Mouse (Mus musculus) spleen, embryonic (tissue): Measurements from ENCODE around the gene Nelfcd.

ENCODE experiments used
- CTCF ChIA-PET: fragments of 350-600 bp; sonication (Branson Sonifier 250); formaldehyde crosslinking; loops from one replicate; lab custom pipeline; 2022; lab: Charles Lee

Gene Nelfcd

DNA sequence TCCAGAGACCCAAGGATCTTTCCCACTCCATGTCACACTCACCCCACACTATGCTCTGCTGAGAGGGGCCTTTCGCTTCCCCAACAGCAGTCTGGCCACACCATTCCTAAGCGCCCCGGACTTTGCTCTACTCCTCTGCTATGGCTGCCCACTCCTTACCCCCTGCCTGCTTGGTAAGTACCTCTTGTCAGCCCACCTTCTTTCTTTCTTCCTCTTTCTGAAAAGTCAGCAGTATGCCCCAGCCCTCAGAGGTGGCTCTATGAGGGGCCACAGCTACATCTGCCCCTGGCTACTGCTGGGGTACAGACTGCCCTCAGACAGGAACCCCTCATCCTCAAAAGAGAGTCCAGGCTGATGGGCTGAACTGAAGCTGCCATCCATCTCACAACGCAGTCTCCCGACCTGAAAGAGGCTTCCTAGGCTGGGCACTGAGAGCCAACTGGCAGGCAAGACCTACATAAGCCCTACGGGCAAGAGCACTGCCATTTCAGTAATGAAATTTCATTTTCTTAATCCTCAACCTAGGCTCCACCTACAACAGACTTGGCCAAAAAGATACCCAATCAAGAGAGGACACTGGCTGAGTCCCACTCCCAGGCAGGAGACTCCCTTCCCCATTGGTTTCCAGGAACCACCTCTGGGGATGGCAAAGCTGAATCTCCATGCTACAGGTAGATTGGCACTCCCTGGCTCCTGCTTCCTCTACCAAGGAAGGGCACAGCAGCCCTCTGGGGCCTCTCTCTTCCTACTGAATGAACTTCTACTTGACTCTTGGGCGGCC is 21.5 kb downstream of the Nelfcd start:
- CTCF ChIA-PET, result interaction anchor here (0.6 kb wide), 1 partner anchor 108 kb away, joined by 3 read pairs; no protein-coding TSS in a partner anchor

DNA sequence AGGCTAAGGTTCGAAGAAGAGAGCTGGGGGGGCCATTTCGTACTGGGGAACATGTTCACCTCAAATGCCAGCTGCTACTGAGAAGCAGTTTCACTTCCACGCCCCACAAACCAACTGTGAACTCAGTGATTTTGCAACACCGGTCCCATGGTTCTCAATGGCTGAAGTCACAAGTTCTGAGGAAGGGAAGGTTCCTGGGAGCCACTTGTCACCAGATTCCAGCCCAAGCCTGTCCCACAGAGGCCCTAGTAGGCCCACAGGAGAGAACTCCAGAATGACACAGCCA is 22.0 kb downstream of the Nelfcd start:
- CTCF ChIA-PET, result interaction anchor here (0.6 kb wide), 1 partner anchor 108 kb away, joined by 3 read pairs; no protein-coding TSS in a partner anchor

- CTCF ChIA-PET, result no interaction called here
These were observed 22.6 kb downstream of the Nelfcd start for GRCm38 (mm10) chr2:174438181-174438580.

- CTCF ChIA-PET, result no interaction called here
These were observed 23.3 kb downstream of the Nelfcd start, which contains the start of gene Ctsz for GRCm38 (mm10) chr2:174438737-174439449. Gene Ctsz, minus strand, starts transcription at chr2:174439039.

GRCm38 (mm10) chr2:174439450-174439838 is 23.8 kb downstream of the Nelfcd start:
- CTCF ChIA-PET, result no interaction called here

DNA sequence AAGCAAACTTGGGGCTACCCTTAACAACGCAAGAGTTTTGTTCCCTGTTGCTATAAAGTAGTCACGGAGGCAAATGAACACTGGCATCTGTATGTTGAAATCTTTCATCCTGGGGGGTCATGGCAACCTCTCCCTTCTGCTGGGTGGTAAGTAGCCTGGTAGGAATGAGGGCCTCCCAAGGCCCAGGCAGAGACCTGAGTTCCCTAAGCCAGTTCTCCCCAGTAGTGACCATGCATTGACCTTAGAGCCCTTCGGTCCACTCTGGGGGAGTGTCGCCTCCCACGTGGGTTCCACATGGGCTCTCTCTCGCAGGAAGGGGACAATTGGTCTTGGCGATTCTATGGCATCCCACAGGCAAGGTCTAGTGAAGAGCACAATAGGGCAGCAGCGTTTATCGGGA is 24.4 kb downstream of the Nelfcd start:
- CTCF ChIA-PET, result interaction anchor here (0.7 kb wide), 1 partner anchor 60 kb away, joined by 5 read pairs; no protein-coding TSS in a partner anchor

DNA sequence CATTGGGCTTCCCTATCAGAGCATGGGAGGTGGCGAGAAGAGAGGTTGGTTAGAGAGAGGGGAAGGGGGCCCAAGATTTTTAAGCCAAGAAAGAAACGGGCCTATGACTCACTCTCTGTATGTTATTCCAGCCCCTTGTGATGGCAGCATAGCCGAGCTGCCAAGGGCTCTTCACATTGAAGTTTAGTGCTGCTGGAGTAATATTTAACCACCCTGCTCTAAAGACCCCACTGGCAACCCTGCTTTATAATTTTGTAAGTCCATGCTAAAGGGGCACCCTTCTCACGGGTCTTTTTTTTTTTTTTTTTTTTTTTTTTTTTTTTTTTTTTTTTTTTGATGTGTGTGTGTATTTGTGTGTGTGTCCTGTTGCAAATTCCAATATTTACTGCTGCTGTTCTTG is 26.3 kb downstream of the Nelfcd start:
- CTCF ChIA-PET, result no interaction called here

DNA sequence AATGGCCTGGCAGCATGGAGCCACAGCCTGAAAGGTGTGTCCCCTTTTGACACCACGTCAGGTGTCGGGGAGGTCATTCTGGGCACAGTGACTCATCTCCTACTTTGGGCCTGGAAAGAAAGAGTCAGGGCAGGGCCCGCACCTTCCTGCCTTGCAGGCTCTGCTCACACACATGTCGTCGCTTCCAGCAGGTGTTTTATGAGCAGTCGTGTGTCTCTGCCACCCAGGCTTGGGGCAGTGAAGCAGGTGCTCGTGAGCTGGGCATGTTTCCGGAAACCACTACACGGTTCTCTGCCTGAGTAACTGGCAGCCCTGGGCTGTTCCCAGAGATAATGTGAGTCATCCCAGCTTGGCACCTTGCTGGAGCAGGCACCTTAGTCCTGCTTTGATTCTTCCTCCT is 26.9 kb downstream of the Nelfcd start:
- CTCF ChIA-PET, result no interaction called here

GRCm38 (mm10) chr2:174443046-174443445 is 27.4 kb downstream of the Nelfcd start:
- CTCF ChIA-PET, result no interaction called here

DNA sequence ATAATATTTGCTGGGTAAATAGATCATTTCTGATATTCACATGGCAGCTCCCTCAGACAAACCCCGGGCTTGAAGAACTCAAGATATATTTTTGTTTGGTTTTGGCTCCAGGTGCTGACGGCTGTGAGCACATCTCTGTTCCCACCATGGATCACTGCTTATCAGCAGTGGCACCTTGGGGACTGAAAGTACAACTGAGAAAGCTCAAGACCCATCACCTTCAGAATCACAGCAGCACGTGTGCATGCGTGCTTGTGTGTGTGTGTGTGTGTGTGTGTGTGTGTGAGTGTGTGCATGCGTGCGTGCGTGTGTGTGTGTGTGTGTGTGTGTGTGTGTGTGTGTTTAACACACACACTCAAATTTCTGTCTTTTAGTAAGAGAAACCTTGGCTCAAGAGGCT is 28.8 kb downstream of the Nelfcd start:
- CTCF ChIA-PET, result interaction anchor here (0.8 kb wide), 1 partner anchor 376 kb away, joined by 11 read pairs; no protein-coding TSS in a partner anchor

- CTCF ChIA-PET, result interaction anchor here (0.6 to 0.8 kb wide), 3 partner anchors 51 to 375 kb away, joined by 11 to 19 read pairs (median 16); no protein-coding TSS in a partner anchor
These were observed 29.4 kb downstream of the Nelfcd start for GRCm38 (mm10) chr2:174445018-174445417.

DNA sequence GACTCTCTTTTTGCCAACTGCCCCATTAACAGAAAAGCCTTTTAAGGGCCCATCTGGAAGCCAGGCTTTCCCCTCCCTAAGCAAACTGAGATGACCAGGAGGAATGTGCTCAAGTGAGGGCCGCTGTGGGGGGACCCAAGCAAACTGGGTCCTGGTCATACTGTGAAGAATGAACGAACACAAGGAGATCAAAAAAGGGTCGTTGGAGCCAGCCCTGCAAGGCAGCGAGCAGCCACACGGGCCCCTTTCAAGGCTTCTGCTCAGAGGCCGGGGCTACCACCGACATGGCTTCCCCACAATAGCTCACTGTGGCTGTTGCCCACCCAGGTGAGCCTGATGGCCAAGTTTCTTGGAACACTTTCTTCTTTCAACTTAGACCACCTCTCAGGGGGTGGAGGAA is 30.9 kb downstream of the Nelfcd start:
- CTCF ChIA-PET, result no interaction called here

DNA sequence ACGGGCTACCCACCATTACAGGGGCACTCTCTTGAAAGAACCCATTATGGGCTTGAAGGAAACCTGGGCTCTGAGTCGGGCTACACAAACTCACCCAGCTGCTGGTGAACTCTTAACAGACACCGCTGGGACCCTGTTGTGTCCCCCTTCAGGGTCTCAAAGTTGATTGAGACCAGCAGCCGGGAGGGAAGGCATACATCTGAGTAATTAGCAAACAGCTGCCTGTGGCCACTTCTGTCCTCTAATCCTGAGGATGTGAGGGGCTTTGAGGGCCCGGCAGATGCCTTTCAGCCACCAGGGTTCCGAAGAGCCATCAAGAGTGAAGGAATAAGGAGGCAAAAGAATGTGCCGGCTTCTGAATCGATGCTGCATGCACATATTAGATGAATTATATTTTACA is 31.3 kb downstream of the Nelfcd start:
- CTCF ChIA-PET, result no interaction called here

- CTCF ChIA-PET, result no interaction called here
These were observed 32.8 kb downstream of the Nelfcd start for GRCm38 (mm10) chr2:174448405-174448804.

DNA sequence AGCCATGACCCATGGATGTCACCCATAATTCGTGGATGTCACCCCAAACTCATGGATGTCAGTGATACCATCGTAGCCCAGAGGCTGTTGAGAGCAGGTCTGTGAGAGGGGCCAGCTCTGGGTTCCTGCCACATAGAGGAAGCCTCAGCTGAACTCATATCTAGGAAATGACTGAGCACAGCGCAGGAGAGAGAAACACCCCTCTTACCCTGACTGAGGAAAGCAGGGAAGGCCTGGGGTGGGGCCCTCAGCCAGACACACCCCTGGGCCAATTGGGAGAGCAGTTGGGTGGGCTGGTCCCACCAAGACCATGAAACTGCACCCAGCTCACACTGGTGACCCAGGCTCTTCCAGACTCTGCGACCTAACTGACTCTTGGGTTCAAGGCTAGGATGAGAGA is 34.7 kb downstream of the Nelfcd start, which contains the start of gene Tubb1:
Gene Tubb1 (plus strand): TSS at position 343 of the 400 bp plus-strand sequence.
- CTCF ChIA-PET, result no interaction called here

- CTCF ChIA-PET, result interaction anchor here (0.5 kb wide), 1 partner anchor 398 kb away, joined by 3 read pairs; no protein-coding TSS in a partner anchor
These were observed 38.1 kb downstream of the Nelfcd start for GRCm38 (mm10) chr2:174453681-174454080.

DNA sequence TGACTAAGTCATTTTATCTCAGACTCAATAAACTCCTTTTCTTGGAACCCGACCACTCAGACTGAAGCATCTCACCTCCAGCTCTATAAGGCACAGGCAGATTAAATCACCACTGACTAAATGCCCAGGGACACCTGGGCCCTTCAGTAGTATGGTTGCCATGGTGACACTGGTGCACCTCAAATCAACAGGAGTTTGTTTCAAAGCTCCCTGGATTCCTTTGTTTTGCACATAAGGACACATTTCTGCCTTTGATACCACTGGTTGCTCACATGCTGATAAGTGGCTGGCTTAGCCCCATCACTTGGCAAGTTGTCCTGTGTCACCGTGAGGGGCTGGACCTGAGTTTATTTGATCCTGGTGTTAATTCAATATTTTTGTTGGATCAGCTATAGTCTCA is 43.8 kb downstream of the Nelfcd start:
- CTCF ChIA-PET, result no interaction called here

DNA sequence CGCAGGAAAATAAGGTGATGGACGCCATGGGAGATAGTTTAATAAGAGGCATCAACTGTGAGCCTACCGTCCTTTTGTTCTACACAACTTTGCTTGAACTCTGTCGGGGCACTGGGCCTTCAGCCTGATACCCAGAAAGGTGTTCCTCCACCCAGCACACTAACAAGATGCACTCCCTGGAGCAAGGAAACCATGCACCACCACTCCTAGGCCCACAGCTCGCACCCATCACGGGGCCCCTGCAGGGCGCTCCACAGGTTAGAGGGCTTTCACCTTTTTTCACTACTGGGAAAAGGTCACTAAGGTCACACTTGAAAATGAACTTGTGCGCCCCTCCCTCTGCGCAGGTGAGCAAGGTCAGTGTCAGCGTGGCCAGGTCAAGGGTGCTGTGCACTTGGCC is 47.8 kb downstream of the Nelfcd start:
- CTCF ChIA-PET, result no interaction called here

GRCm38 (mm10) chr2:174463789-174464523 is 48.4 kb downstream of the Nelfcd start, which contains the start of gene Atp5e:
Gene Atp5e, minus strand, starts transcription at chr2:174464105.
- CTCF ChIA-PET, result no interaction called here

DNA sequence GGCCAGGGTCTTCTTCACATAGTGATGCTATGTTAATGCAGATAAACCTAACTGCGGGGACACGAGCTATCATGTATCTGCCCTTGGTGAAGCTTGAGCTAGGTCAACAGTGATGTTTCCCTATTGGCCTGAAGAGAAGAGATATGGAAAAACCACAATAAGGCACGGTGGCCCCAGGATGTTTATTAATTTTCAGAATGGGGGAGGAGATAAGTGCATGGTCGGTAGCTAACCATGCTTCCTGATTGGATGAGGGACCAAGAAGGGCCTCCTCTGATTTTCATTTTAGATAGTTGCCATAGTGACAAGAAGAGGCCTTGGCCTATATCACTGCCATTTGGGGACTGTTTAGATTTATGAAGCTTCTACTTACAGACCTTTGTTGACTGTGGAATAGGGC is 54.7 kb downstream of the Nelfcd start:
- CTCF ChIA-PET, result interaction anchor here (0.6 to 0.7 kb wide), 2 partner anchors 10 to 41 kb away, joined by 3 read pairs; no protein-coding TSS in a partner anchor

DNA sequence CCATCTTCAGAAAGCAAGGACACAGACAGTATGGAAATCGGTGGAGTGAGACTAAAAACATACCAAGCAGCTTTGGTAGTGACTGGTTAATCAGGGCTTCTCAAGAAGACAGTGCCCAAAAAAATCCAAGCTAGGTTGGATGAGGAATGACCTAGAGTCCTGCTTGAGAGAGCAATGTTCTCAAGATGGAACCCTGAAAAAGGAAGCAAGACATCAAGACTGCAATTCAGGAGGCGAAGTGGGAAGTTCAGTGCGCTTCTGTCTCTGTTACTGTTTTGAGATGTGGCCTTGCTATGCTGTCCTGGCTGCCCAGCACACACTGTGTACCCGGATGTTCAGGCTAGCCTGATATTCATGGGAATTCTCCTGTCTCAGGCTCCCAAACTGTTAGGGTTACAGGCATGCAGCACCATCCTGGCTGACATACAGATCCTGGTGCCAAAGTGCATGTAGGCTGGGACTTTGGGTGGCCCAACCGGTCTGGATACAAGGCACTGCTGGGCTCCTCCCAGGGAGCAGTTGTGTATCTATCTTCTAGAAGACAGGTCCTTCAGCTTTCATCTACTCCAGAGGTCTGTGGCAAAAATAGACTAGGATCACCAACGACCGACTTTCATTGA is 55.3 kb downstream of the Nelfcd start:
- CTCF ChIA-PET, result interaction anchor here (0.7 kb wide), 1 partner anchor 42 kb away, joined by 3 read pairs; no protein-coding TSS in a partner anchor
